Mouse (Mus musculus) embryonic fibroblast, embryonic 13.5 days (primary cell): ENCODE data around the gene Usp33.

Experiments used
- CTCF ChIP-seq: IDR thresholded peaks from 2 replicates; pipeline ENCODE4 v1.5.1; 2011; ENCODE audit warnings: mild to moderate bottlenecking, control low read depth, low read length, moderate library complexity, borderline replicate concordance; ENCODE audit not compliant: insufficient read depth
- POLR2A ChIP-seq: IDR thresholded peaks from 2 replicates; pipeline ENCODE4 v1.6.1; 2011; ENCODE audit warnings: low read depth, mild to moderate bottlenecking, control low read depth, low read length, moderate library complexity

DNA sequence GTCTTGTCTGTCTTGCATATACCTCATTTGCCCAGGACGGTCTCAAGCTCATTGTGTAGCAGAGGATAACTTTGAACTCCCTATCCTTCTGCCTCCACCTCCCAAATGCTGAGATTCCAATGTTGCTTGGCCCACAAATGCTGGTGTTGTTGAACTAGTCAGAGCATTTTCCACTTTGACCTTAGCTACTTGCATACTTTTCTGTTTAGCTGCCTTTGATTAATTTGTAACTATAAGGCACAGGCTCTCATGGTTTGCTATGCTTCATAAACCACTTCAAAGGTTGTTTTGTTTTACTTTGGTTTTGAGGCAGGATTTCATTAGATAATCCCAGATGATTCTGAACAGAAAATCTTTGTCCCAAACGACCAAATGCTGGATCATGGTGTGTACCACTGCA, 57.5 kb downstream of the Usp33 start:
- no peak for TF ChIP-seq CTCF
- TF ChIP-seq POLR2A, result no peak
